Mouse (Mus musculus) CH12.LX (cell line): ENCODE results near the gene Nemp2. TPM values are rescaled to one million over a fixed set of nuclear protein-coding genes. Genes with fewer than 3 reads are reported as not detected.

Source experiments
- DNase-seq: peaks from one replicate; pipeline ENCODE4 v3.0.0-alpha.2; 2013; ENCODE audit errors: extremely low read depth
- H3K27ac ChIP-seq: 2 replicates; pipeline ENCODE4 v1.5.1; 2012; ENCODE audit warnings: low read depth, mild to moderate bottlenecking, control low read depth, moderate library complexity; ENCODE audit not compliant: insufficient read depth
- H3K27me3 ChIP-seq: replicated peaks from 2 replicates; pipeline ENCODE3; 2012; ENCODE audit warnings: inconsistent platforms
- H3K36me3 ChIP-seq, 2 experiments: replicated peaks in 1 of 2; 2 replicates each; pipeline versions ENCODE3 to v1.6.1; 2012; ENCODE audit warnings: inconsistent platforms in 1 of 2, low read length in 1 of 2, mild to moderate bottlenecking in 1 of 2, mixed read lengths in 1 of 2, moderate library complexity in 1 of 2; ENCODE audit not compliant: control insufficient read depth in 1 of 2, insufficient read depth in 1 of 2
- H3K4me1 ChIP-seq, 2 experiments: 2 replicates each; pipeline ENCODE4 v1.6.1; 2012; ENCODE audit warnings: inconsistent platforms in 1 of 2, moderate library complexity in 1 of 2; ENCODE audit not compliant: insufficient read depth in 2 of 2, control insufficient read depth in 1 of 2
- H3K4me2 ChIP-seq: 2 replicates; pipeline ENCODE4 v1.6.1; 2012; ENCODE audit warnings: low read depth, mild to moderate bottlenecking, control low read depth; ENCODE audit not compliant: poor library complexity, insufficient read depth, severe bottlenecking
- H3K4me3 ChIP-seq, 3 experiments: fragments of 150-350 bp in 1 of 3; sonication (generic) in 1 of 3; replicated peaks in 1 of 3; 2 replicates each; pipeline versions ENCODE3 to v1.5.1; 2011 to 2012; ENCODE audit warnings: low read depth in 2 of 3, low read length in 2 of 3, mild to moderate bottlenecking in 2 of 3, moderate library complexity in 2 of 3, control low read depth in 1 of 3, improper control_type of control experiment in 1 of 3, inconsistent platforms in 1 of 3, mixed read lengths in 1 of 3; ENCODE audit not compliant: poor library complexity in 1 of 3
- H3K79me2 ChIP-seq: replicated peaks from 2 replicates; pipeline ENCODE4 v1.6.1; 2012; ENCODE audit warnings: mild to moderate bottlenecking, moderate library complexity; ENCODE audit not compliant: control insufficient read depth, poor library complexity, insufficient read depth, severe bottlenecking; ENCODE audit errors: extremely low read depth
- H3K9ac ChIP-seq: 2 replicates; pipeline ENCODE4 v1.6.1; 2012; ENCODE audit warnings: low read depth, mild to moderate bottlenecking, control low read depth, moderate library complexity; ENCODE audit not compliant: insufficient read depth
- H3K9me3 ChIP-seq: replicated peaks from 2 replicates; pipeline ENCODE3; 2012; ENCODE audit warnings: low read length, inconsistent platforms, mixed read lengths
- BHLHE40 ChIP-seq: IDR thresholded peaks from 2 replicates; pipeline ENCODE4 v1.6.1; 2011; ENCODE audit warnings: mild to moderate bottlenecking, low read depth, low read length, improper control_type of control experiment
- CHD2 ChIP-seq: IDR thresholded peaks from 2 replicates; pipeline ENCODE4 v1.6.1; 2011; ENCODE audit warnings: low read length, improper control_type of control experiment
- CTCF ChIP-seq, 2 experiments: IDR thresholded peaks in 1 of 2; conservative IDR thresholded peaks in 1 of 2; 2 replicates each; pipeline ENCODE4 v1.5.1; 2011 to 2012; ENCODE audit warnings: low read depth in 2 of 2, low read length in 2 of 2, improper control_type of control experiment in 1 of 2, inconsistent platforms in 1 of 2, mild to moderate bottlenecking in 1 of 2, moderate library complexity in 1 of 2
- E2F4 ChIP-seq: IDR thresholded peaks from 2 replicates; pipeline ENCODE4 v1.6.1; 2011; ENCODE audit warnings: low read depth, low read length, improper control_type of control experiment; ENCODE audit not compliant: insufficient replicate concordance
- ETS1 ChIP-seq: conservative IDR thresholded peaks from 2 replicates; pipeline ENCODE4 v1.6.1; 2012; ENCODE audit warnings: low read depth, mild to moderate bottlenecking, inconsistent platforms, low read length, improper control_type of control experiment, moderate library complexity
- GABPA ChIP-seq: IDR thresholded peaks from 2 replicates; pipeline ENCODE4 v1.6.1; 2012; ENCODE audit warnings: low read depth, low read length, improper control_type of control experiment, inconsistent platforms; ENCODE audit not compliant: insufficient replicate concordance
- HCFC1 ChIP-seq: IDR thresholded peaks from 2 replicates; pipeline ENCODE4 v1.6.1; 2012; ENCODE audit warnings: low read depth, mild to moderate bottlenecking, inconsistent platforms, low read length, improper control_type of control experiment
- IRF4 ChIP-seq: IDR thresholded peaks from 2 replicates; pipeline ENCODE4 v1.6.1; 2014; ENCODE audit warnings: low read depth, mild to moderate bottlenecking, inconsistent platforms, low read length, improper control_type of control experiment
- JUND ChIP-seq: conservative IDR thresholded peaks from 2 replicates; pipeline ENCODE4 v1.6.1; 2011; ENCODE audit warnings: low read depth, low read length, improper control_type of control experiment
- MXI1 ChIP-seq: IDR thresholded peaks from 2 replicates; pipeline ENCODE4 v1.6.1; 2011; ENCODE audit warnings: mild to moderate bottlenecking, low read depth, low read length, improper control_type of control experiment
- MYC ChIP-seq: IDR thresholded peaks from 2 replicates; pipeline ENCODE4 v1.6.1; 2011; ENCODE audit warnings: low read depth, mild to moderate bottlenecking, improper control_type of control experiment, low read length
- PAX5 ChIP-seq: IDR thresholded peaks from 2 replicates; pipeline ENCODE4 v1.6.1; 2012; ENCODE audit warnings: low read length, inconsistent platforms, mixed read lengths
- POLR2A ChIP-seq: IDR thresholded peaks from 2 replicates; pipeline ENCODE4 v1.6.1; 2011; ENCODE audit warnings: low read depth, mild to moderate bottlenecking, improper control_type of control experiment, low read length
- RAD21 ChIP-seq: IDR thresholded peaks from 2 replicates; pipeline ENCODE4 v1.6.1; 2011; ENCODE audit warnings: low read depth, mild to moderate bottlenecking, low read length, improper control_type of control experiment, moderate library complexity
- SIN3A ChIP-seq: IDR thresholded peaks from 2 replicates; pipeline ENCODE4 v1.6.1; 2012; ENCODE audit warnings: low read length, improper control_type of control experiment, inconsistent platforms
- SMC3 ChIP-seq: IDR thresholded peaks from 2 replicates; pipeline ENCODE4 v1.6.1; 2011; ENCODE audit warnings: low read depth, low read length, improper control_type of control experiment
- TBP ChIP-seq: conservative IDR thresholded peaks from 2 replicates; pipeline ENCODE4 v1.6.1; 2011; ENCODE audit warnings: low read depth, low read length, improper control_type of control experiment
- TCF12 ChIP-seq: IDR thresholded peaks from 2 replicates; pipeline ENCODE4 v1.6.1; 2014; ENCODE audit warnings: low read depth, mild to moderate bottlenecking, inconsistent platforms, low read length, improper control_type of control experiment
- USF2 ChIP-seq: conservative IDR thresholded peaks from 2 replicates; pipeline ENCODE4 v1.6.1; 2011; ENCODE audit warnings: low read depth, low read length, improper control_type of control experiment
- ZMIZ1 ChIP-seq: IDR thresholded peaks from 2 replicates; pipeline ENCODE4 v1.6.1; 2012; ENCODE audit warnings: low read depth, mild to moderate bottlenecking, inconsistent platforms, low read length, improper control_type of control experiment
- dilution Hi-C: fragments of 300-500 bp; cut with MboI; formaldehyde crosslinking; loops from 2 replicates; pipeline ENCODE4 v1.14.3; 2020; ENCODE audit warnings: low sequenced_read_pairs; ENCODE audit not compliant: extremely low pct_unique_long_range_greater_than_20kb, extremely low pct_ligation_motif_present
- in situ Hi-C: fragments of 300-500 bp; cut with MboI; formaldehyde crosslinking; loops from 3 replicates; pipeline ENCODE4 v1.14.3; 2019; ENCODE audit warnings: low sequenced_read_pairs, low pct_ligation_motif_present, low pct_unique_long_range_greater_than_20kb, mixed read lengths
- polyA plus RNA-seq: library from polyadenylated mRNA; unstranded; fragments of >175 nt; gene quantifications from 2 replicates; pipeline ENCODE4 v1.2.1, GENCODE M21; 2012; ENCODE audit warnings: low read depth; ENCODE audit not compliant: insufficient read length
- total RNA-seq, 2 experiments: library from RNA; depleted of rRNA; stranded (reverse); fragments of 300-350 nt in 1 of 2; fragments of >200 nt in 1 of 2; gene quantifications; 2 replicates each; pipeline ENCODE4 v1.2.3; 2012 to 2014

The Nemp2 gene
- total and polyA plus RNA-seq, 3 experiments: 11.2 to 20.1 (median 13.3) TPM

- peaks cover 2% of the 10 kb centered on the region for H3K79me2 ChIP-seq
- H3K9me3 ChIP-seq: no peaks in the 10 kb centered on the region
- peak; percentile 83 for DNase-seq
- H3K27me3 ChIP-seq: no peaks in the 10 kb centered on the region
- in situ Hi-C loops (loop anchor here (25.0 kb wide), 4 partner anchors 231 to 519 kb away; partner anchors contain the start of gene Stat1), dilution Hi-C loops (no loop called here)
- peak overlapping the region; percentile 80 to 99 (median 89) for H3K4me3 ChIP-seq
- peaks cover 2 to 40% of the 10 kb centered on the region in 2 experiments; a peak in 3 of 4 replicates for H3K4me1 ChIP-seq
- peak overlapping the region; percentile 92 for H3K27ac ChIP-seq
- TF ChIP-seq IRF4: no peak
- TF ChIP-seq TBP: peak; percentile 62; the same call in 1 of the 2 replicates
- TF ChIP-seq PAX5: no peak
- TF ChIP-seq MXI1: no peak; the same call in 1 of the 2 replicates
- no peak for TF ChIP-seq E2F4
- TF ChIP-seq HCFC1: no peak
- TF ChIP-seq TCF12: 0 out of 2 replicates have a peak, but pooled peaks have one; percentile 46
- TF ChIP-seq BHLHE40: no peak
- peak overlapping the region; percentile 94 for H3K9ac ChIP-seq
- peak overlapping the region; percentile 98 for H3K4me2 ChIP-seq
- H3K36me3 ChIP-seq: peaks cover 2 to 28% of the 10 kb centered on the region in 2 experiments
Measured at GRCm38 (mm10) chr1:52630937-52631299, 415 bp downstream of the Nemp2 start.

- dilution Hi-C loops: no loop called here
- peak overlapping the region; percentile 49; the same call in 1 of the 2 replicates for H3K27ac ChIP-seq
- H3K4me1 ChIP-seq: peaks cover 2 to 47% of the 10 kb centered on the region in 2 experiments; a peak in 3 of 4 replicates
- H3K4me3 ChIP-seq: peak overlapping the region; percentile 80 to 99 (median 89)
- peak; percentile 63 for DNase-seq
- peaks cover 2% of the 10 kb centered on the region for H3K79me2 ChIP-seq
- H3K9me3 ChIP-seq: no peaks in the 10 kb centered on the region
- TF ChIP-seq SMC3 (peak; percentile 30), RAD21 (peak; percentile 32), ZMIZ1 (no peak), CTCF (conservative IDR thresholded peaks at IDR 0.05 in 1 of 2, IDR thresholded peaks at IDR 0.05 in 1 of 2; ENCODE audit: low read depth in 2 of 2, low read length in 2 of 2) (peak; percentile 43 to 59; a peak in 3 of 4 replicates), GABPA (no peak)
- TF ChIP-seq, all 38 proteins: peak for 3
- Histone ChIP-seq H3K9ac (peak overlapping the region; percentile 94), H3K36me3 (peaks cover 2 to 35% of the 10 kb centered on the region in 2 experiments), H3K27me3 (no peaks in the 10 kb centered on the region), H3K4me2 (peak overlapping the region; percentile 98)
- in situ Hi-C loops: loop anchor here (25.0 kb wide), 4 partner anchors 231 to 519 kb away; partner anchors contain the start of gene Stat1
Measured at GRCm38 (mm10) chr1:52631570-52631969, 1.1 kb downstream of the Nemp2 start.

GRCm38 (mm10) chr1:52634251-52634650, 3.7 kb downstream of the Nemp2 start:
- TF ChIP-seq GABPA (no peak), BHLHE40 (no peak), TCF12 (no peak), MYC (no peak), PAX5 (no peak), SIN3A (no peak), MXI1 (no peak), SMC3 (no peak), USF2 (no peak), POLR2A (no peak), ETS1 (no peak), JUND (no peak), CHD2 (no peak)
- no peak for DNase-seq
- in situ Hi-C loops (loop anchor here (25.0 kb wide), 4 partner anchors 228 to 522 kb away; partner anchors contain the start of gene Stat1), dilution Hi-C loops (no loop called here)
- Histone ChIP-seq H3K36me3 (peaks cover 6 to 55% of the 10 kb centered on the region in 2 experiments), H3K79me2 (peaks cover 5% of the 10 kb centered on the region), H3K27me3 (no peaks in the 10 kb centered on the region), H3K9me3 (no peaks in the 10 kb centered on the region), H3K9ac (no peak overlapping the region), H3K4me1 (peaks cover 8 to 66% of the 10 kb centered on the region in 2 experiments; a peak in 3 of 4 replicates), H3K27ac (no peak overlapping the region), H3K4me2 (no peak overlapping the region), H3K4me3 (no peak overlapping the region)
